Mouse (Mus musculus): ENCODE data around the gene Myof. TPM values are rescaled to one million over a fixed set of nuclear protein-coding genes. Genes with fewer than 3 reads are reported as not detected.

The Myof gene
- polyA plus RNA-seq, 1 experiment = 4.8 TPM

GRCm38 (mm10) chr19:38081361-38081760 is 38.0 kb upstream of the Myof start:
- Histone ChIP-seq H3K27me3 (ENCODE audit: control insufficient read depth, insufficient read depth, low read length) (no peaks in the 10 kb centered on the region), H3K27ac (ENCODE audit: insufficient read depth, low read depth, low read length) (no peak overlapping the region), H3K4me1 (ENCODE audit: control insufficient read depth, insufficient read depth, insufficient read length, low read length) (peaks cover 9% of the 10 kb centered on the region; the same call in 1 of the 2 replicates), H3K4me3 (ENCODE audit: low read depth, low read length) (no peak overlapping the region), H3K36me3 (ENCODE audit: control insufficient read depth, insufficient read depth, low read length) (no peaks in the 10 kb centered on the region)
- TF ChIP-seq CTCF (IDR thresholded peaks at IDR 0.05; ENCODE audit: extremely low read depth, insufficient read length, insufficient replicate concordance, low read depth, low read length) (no peak), POLR2A (IDR thresholded peaks at IDR 0.05; ENCODE audit: low read depth, low read length) (no peak)
- WGBS = 70% methylated on average over 3 of the region's 3 CpGs

- H3K4me3 ChIP-seq (ENCODE audit: low read depth, low read length) = no peak overlapping the region
- H3K27ac ChIP-seq (ENCODE audit: insufficient read depth, low read depth, low read length) = peak overlapping the region; percentile 12
- H3K27me3 ChIP-seq (ENCODE audit: control insufficient read depth, insufficient read depth, low read length) = no peaks in the 10 kb centered on the region
- H3K36me3 ChIP-seq (ENCODE audit: control insufficient read depth, insufficient read depth, low read length) = peaks cover 5% of the 10 kb centered on the region
- H3K4me1 ChIP-seq (ENCODE audit: control insufficient read depth, insufficient read depth, insufficient read length, low read length) = peaks cover 4% of the 10 kb centered on the region; the same call in 1 of the 2 replicates
- 30% methylated on average over 3 of the region's 3 CpGs for WGBS
- TF ChIP-seq POLR2A (IDR thresholded peaks at IDR 0.05; ENCODE audit: low read depth, low read length) (no peak), CTCF (IDR thresholded peaks at IDR 0.05; ENCODE audit: extremely low read depth, insufficient read length, insufficient replicate concordance, low read depth, low read length) (no peak)
Observed at GRCm38 (mm10) chr19:38077851-38078540, 34.6 kb upstream of the Myof start.

GRCm38 (mm10) chr19:38076251-38076650 is 32.9 kb upstream of the Myof start:
- H3K27ac ChIP-seq (ENCODE audit: insufficient read depth, low read depth, low read length) = no peak overlapping the region
- TF ChIP-seq CTCF (IDR thresholded peaks at IDR 0.05; ENCODE audit: extremely low read depth, insufficient read length, insufficient replicate concordance, low read depth, low read length) = peak; percentile 14; the same call in 1 of the 2 replicates
- TF ChIP-seq POLR2A (IDR thresholded peaks at IDR 0.05; ENCODE audit: low read depth, low read length) = no peak
- WGBS = 59% methylated on average over 2 of the region's 2 CpGs

GRCm38 (mm10) chr19:38075051-38075450 is 31.7 kb upstream of the Myof start:
- TF ChIP-seq CTCF (IDR thresholded peaks at IDR 0.05; ENCODE audit: extremely low read depth, insufficient read length, insufficient replicate concordance, low read depth, low read length) = no peak
- no peak overlapping the region for H3K27ac ChIP-seq (ENCODE audit: insufficient read depth, low read depth, low read length)
- H3K4me1 ChIP-seq (ENCODE audit: control insufficient read depth, insufficient read depth, insufficient read length, low read length) = no peaks in the 10 kb centered on the region; the same call in 1 of the 2 replicates
- H3K4me3 ChIP-seq (ENCODE audit: low read depth, low read length) = no peak overlapping the region
- WGBS = 83% methylated on average over 11 of the region's 11 CpGs
- H3K36me3 ChIP-seq (ENCODE audit: control insufficient read depth, insufficient read depth, low read length) = peaks cover 17% of the 10 kb centered on the region
- H3K27me3 ChIP-seq (ENCODE audit: control insufficient read depth, insufficient read depth, low read length) = no peaks in the 10 kb centered on the region

More at GRCm38 (mm10) chr19:38076251-38076650, 32.9 kb upstream of the Myof start:
- no peak overlapping the region for H3K4me3 ChIP-seq (ENCODE audit: low read depth, low read length)
- peaks cover 12% of the 10 kb centered on the region for H3K36me3 ChIP-seq (ENCODE audit: control insufficient read depth, insufficient read depth, low read length)
- H3K4me1 ChIP-seq (ENCODE audit: control insufficient read depth, insufficient read depth, insufficient read length, low read length) = no peaks in the 10 kb centered on the region; the same call in 1 of the 2 replicates
- H3K27me3 ChIP-seq (ENCODE audit: control insufficient read depth, insufficient read depth, low read length) = no peaks in the 10 kb centered on the region

- H3K27me3 ChIP-seq (ENCODE audit: control insufficient read depth, insufficient read depth, low read length) = no peaks in the 10 kb centered on the region
- H3K4me3 ChIP-seq (ENCODE audit: low read depth, low read length) = no peak overlapping the region
- H3K36me3 ChIP-seq (ENCODE audit: control insufficient read depth, insufficient read depth, low read length) = peaks cover 26% of the 10 kb centered on the region
- TF ChIP-seq POLR2A (IDR thresholded peaks at IDR 0.05; ENCODE audit: low read depth, low read length) = no peak
- TF ChIP-seq CTCF (IDR thresholded peaks at IDR 0.05; ENCODE audit: extremely low read depth, insufficient read length, insufficient replicate concordance, low read depth, low read length) = no peak
- no peaks in the 10 kb centered on the region; the same call in 1 of the 2 replicates for H3K4me1 ChIP-seq (ENCODE audit: control insufficient read depth, insufficient read depth, insufficient read length, low read length)
- H3K27ac ChIP-seq (ENCODE audit: insufficient read depth, low read depth, low read length) = no peak overlapping the region
- 93% methylated on average over 5 of the region's 5 CpGs for WGBS
Observed at GRCm38 (mm10) chr19:38073226-38073625, 29.8 kb upstream of the Myof start.

- Histone ChIP-seq H3K27ac (ENCODE audit: insufficient read depth, low read depth, low read length) (no peak overlapping the region), H3K27me3 (ENCODE audit: control insufficient read depth, insufficient read depth, low read length) (no peaks in the 10 kb centered on the region), H3K36me3 (ENCODE audit: control insufficient read depth, insufficient read depth, low read length) (peaks cover 9% of the 10 kb centered on the region), H3K4me1 (ENCODE audit: control insufficient read depth, insufficient read depth, insufficient read length, low read length) (no peaks in the 10 kb centered on the region), H3K4me3 (ENCODE audit: low read depth, low read length) (no peak overlapping the region)
- WGBS = 82% methylated on average over 1 of the region's 1 CpGs
- TF ChIP-seq POLR2A (IDR thresholded peaks at IDR 0.05; ENCODE audit: low read depth, low read length) = no peak
- TF ChIP-seq CTCF (IDR thresholded peaks at IDR 0.05; ENCODE audit: extremely low read depth, insufficient read length, insufficient replicate concordance, low read depth, low read length) = no peak
Observed at GRCm38 (mm10) chr19:38064051-38064450, 20.7 kb upstream of the Myof start.

GRCm38 (mm10) chr19:38063201-38063600 is 19.8 kb upstream of the Myof start:
- TF ChIP-seq CTCF (IDR thresholded peaks at IDR 0.05; ENCODE audit: extremely low read depth, insufficient read length, insufficient replicate concordance, low read depth, low read length) (no peak), POLR2A (IDR thresholded peaks at IDR 0.05; ENCODE audit: low read depth, low read length) (no peak)
- Histone ChIP-seq H3K27me3 (ENCODE audit: control insufficient read depth, insufficient read depth, low read length) (no peaks in the 10 kb centered on the region), H3K4me1 (ENCODE audit: control insufficient read depth, insufficient read depth, insufficient read length, low read length) (no peaks in the 10 kb centered on the region), H3K4me3 (ENCODE audit: low read depth, low read length) (no peak overlapping the region), H3K27ac (ENCODE audit: insufficient read depth, low read depth, low read length) (no peak overlapping the region), H3K36me3 (ENCODE audit: control insufficient read depth, insufficient read depth, low read length) (peaks cover 8% of the 10 kb centered on the region; the same call in 1 of the 2 replicates)
- WGBS = 92% methylated on average over 3 of the region's 3 CpGs
